Mouse (Mus musculus): ENCODE results near the gene Gm49369. TPM values are rescaled to one million over a fixed set of nuclear protein-coding genes. Genes with fewer than 3 reads are reported as not detected.

The Gm49369 gene
- polyA plus RNA-seq, 1 experiment = not detected

DNA sequence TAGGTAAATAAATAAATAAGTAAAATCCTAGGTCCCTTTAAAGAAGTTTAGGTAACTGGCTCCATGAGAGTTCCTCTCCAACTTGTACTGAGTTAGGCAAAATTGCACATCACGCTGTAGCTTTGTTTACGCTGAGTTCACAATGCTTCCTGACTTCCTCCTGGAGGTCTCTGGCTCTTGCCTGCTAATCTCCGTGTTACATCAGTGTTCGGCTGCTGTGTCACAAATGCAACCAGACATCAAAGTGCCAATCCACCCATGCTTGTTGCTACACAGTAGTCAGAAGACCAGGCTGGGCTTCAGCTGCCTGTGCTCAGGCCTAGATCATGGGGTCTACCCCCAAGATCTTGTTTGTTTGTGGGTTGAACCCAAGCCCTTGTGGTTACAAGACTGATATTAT lies 21.1 kb upstream of the Gm49369 start:
- H3K4me1 ChIP-seq (ENCODE audit: control insufficient read depth, insufficient read depth, low read length) = peaks cover 3% of the 10 kb centered on the region; the same call in 1 of the 2 replicates
- no peak for TF ChIP-seq CTCF (IDR thresholded peaks at IDR 0.05; ENCODE audit: control insufficient read depth, insufficient read depth, insufficient replicate concordance, low read depth, low read length)
- no peak for TF ChIP-seq POLR2A (IDR thresholded peaks at IDR 0.05; ENCODE audit: control insufficient read depth, low read depth, low read length)
- no peak overlapping the region for H3K27ac ChIP-seq (ENCODE audit: control insufficient read depth, insufficient read depth, low read depth, low read length)
- H3K36me3 ChIP-seq (ENCODE audit: control insufficient read depth, insufficient read depth, low read length) = no peaks in the 10 kb centered on the region
- H3K27me3 ChIP-seq (ENCODE audit: control insufficient read depth, insufficient read depth, low read length) = no peaks in the 10 kb centered on the region
- no peak overlapping the region for H3K4me3 ChIP-seq (ENCODE audit: control insufficient read depth, low read depth, low read length)

DNA sequence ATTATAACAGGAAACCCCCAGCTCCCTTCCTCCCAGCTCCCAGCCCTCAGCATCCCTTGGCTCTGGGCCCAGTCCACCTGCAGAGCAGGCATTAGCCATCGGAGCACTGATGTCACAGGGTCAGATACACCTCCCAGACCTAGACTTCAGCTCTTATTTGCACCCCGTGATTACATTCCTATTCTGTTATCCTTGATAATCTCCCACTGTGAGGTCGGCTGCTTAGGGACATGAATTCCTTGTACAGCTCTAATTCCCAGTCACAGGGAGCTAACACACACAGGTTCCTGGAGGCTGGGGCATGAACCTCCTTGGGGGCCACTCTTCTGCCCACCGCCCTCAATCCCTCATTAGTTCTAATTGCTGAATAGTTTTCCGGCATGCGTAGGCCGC lies 18.3 kb upstream of the Gm49369 start:
- Histone ChIP-seq H3K4me1 (ENCODE audit: control insufficient read depth, insufficient read depth, low read length) (peaks cover 3% of the 10 kb centered on the region; the same call in 1 of the 2 replicates), H3K4me3 (ENCODE audit: control insufficient read depth, low read depth, low read length) (no peak overlapping the region), H3K27ac (ENCODE audit: control insufficient read depth, insufficient read depth, low read depth, low read length) (no peak overlapping the region), H3K36me3 (ENCODE audit: control insufficient read depth, insufficient read depth, low read length) (no peaks in the 10 kb centered on the region), H3K27me3 (ENCODE audit: control insufficient read depth, insufficient read depth, low read length) (no peaks in the 10 kb centered on the region)
- TF ChIP-seq CTCF (IDR thresholded peaks at IDR 0.05; ENCODE audit: control insufficient read depth, insufficient read depth, insufficient replicate concordance, low read depth, low read length) (no peak), POLR2A (IDR thresholded peaks at IDR 0.05; ENCODE audit: control insufficient read depth, low read depth, low read length) (no peak)

DNA sequence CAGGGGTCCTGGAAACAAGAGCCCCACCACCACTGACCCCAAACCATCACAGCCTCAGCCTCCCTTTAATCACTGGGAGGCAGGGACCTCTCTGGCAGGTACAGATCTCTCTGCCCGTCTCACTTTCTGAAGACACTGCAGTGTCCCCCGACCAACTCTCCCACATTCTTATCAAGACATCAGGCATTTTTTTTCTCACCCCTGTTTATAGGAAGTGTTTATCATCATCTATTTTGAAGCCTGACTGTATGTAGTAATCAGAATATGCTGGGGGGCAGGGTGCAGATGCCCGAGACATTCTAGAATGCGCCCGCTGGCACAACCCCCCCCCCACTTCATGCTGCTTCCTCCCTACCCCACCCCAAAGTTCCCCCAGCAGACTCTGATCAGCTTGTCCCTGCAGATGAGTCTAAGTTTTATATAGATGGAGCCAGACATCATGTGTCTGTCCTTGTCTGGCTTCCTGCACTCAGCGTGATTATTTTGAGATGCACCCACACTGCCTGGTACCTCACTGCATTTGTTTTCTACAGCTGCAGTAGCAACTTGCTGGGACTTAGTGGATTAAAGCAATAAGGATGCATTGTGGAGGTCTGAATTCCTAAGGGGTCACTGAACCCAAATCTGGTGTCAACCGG lies 17.8 kb upstream of the Gm49369 start:
- peaks cover 3% of the 10 kb centered on the region; the same call in 1 of the 2 replicates for H3K4me1 ChIP-seq (ENCODE audit: control insufficient read depth, insufficient read depth, low read length)
- H3K4me3 ChIP-seq (ENCODE audit: control insufficient read depth, low read depth, low read length) = no peak overlapping the region
- no peak overlapping the region for H3K27ac ChIP-seq (ENCODE audit: control insufficient read depth, insufficient read depth, low read depth, low read length)
- no peaks in the 10 kb centered on the region for H3K27me3 ChIP-seq (ENCODE audit: control insufficient read depth, insufficient read depth, low read length)
- TF ChIP-seq POLR2A (IDR thresholded peaks at IDR 0.05; ENCODE audit: control insufficient read depth, low read depth, low read length) = no peak
- no peak for TF ChIP-seq CTCF (IDR thresholded peaks at IDR 0.05; ENCODE audit: control insufficient read depth, insufficient read depth, insufficient replicate concordance, low read depth, low read length)
- H3K36me3 ChIP-seq (ENCODE audit: control insufficient read depth, insufficient read depth, low read length) = no peaks in the 10 kb centered on the region

DNA sequence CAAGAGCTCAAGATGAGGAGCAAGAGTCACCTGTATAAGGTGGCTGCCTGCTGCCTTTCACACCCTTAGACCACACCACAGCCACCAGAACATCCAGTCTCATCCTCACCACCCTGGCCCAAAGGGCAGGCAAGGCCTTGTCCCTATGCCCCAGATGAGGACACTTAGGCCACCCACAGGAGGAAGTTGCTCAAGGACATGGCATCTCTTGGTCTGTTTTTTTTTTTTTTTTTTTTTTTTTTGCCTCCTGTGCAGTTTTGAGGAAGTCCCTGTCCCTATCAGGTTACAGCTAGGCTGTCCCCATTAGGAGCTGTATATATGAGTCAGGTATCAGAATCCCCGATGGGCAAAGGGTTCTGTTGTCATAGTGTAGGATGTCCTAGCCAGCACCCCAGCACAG lies 16.8 kb upstream of the Gm49369 start:
- Histone ChIP-seq H3K27ac (ENCODE audit: control insufficient read depth, insufficient read depth, low read depth, low read length) (no peak overlapping the region), H3K36me3 (ENCODE audit: control insufficient read depth, insufficient read depth, low read length) (no peaks in the 10 kb centered on the region), H3K4me3 (ENCODE audit: control insufficient read depth, low read depth, low read length) (no peak overlapping the region), H3K27me3 (ENCODE audit: control insufficient read depth, insufficient read depth, low read length) (no peaks in the 10 kb centered on the region), H3K4me1 (ENCODE audit: control insufficient read depth, insufficient read depth, low read length) (peaks cover 3% of the 10 kb centered on the region; the same call in 1 of the 2 replicates)
- no peak for TF ChIP-seq POLR2A (IDR thresholded peaks at IDR 0.05; ENCODE audit: control insufficient read depth, low read depth, low read length)
- no peak for TF ChIP-seq CTCF (IDR thresholded peaks at IDR 0.05; ENCODE audit: control insufficient read depth, insufficient read depth, insufficient replicate concordance, low read depth, low read length)

DNA sequence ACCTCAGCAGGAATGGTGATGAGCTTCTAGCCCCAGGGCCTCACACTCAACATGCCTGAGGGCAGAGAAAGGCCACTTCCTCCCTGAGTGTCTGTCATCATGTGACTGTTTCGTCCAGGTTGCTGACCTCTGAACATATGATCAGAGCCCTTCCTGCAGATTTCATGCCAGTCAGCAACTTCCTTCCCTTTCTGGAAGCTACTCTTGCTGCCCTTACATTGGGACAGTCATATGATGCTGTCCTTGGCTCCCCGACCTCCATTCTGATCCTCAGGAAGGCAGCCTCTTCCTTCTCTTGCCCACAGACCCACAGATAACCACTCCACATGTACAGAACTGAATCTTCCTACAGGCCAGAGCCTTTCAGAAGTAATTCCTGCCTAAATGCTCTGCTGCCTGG lies 15.6 kb upstream of the Gm49369 start:
- Histone ChIP-seq H3K4me3 (ENCODE audit: control insufficient read depth, low read depth, low read length) (no peak overlapping the region), H3K27me3 (ENCODE audit: control insufficient read depth, insufficient read depth, low read length) (no peaks in the 10 kb centered on the region), H3K4me1 (ENCODE audit: control insufficient read depth, insufficient read depth, low read length) (peaks cover 3% of the 10 kb centered on the region; the same call in 1 of the 2 replicates), H3K36me3 (ENCODE audit: control insufficient read depth, insufficient read depth, low read length) (no peaks in the 10 kb centered on the region), H3K27ac (ENCODE audit: control insufficient read depth, insufficient read depth, low read depth, low read length) (no peak overlapping the region)
- no peak for TF ChIP-seq POLR2A (IDR thresholded peaks at IDR 0.05; ENCODE audit: control insufficient read depth, low read depth, low read length)
- no peak for TF ChIP-seq CTCF (IDR thresholded peaks at IDR 0.05; ENCODE audit: control insufficient read depth, insufficient read depth, insufficient replicate concordance, low read depth, low read length)

DNA sequence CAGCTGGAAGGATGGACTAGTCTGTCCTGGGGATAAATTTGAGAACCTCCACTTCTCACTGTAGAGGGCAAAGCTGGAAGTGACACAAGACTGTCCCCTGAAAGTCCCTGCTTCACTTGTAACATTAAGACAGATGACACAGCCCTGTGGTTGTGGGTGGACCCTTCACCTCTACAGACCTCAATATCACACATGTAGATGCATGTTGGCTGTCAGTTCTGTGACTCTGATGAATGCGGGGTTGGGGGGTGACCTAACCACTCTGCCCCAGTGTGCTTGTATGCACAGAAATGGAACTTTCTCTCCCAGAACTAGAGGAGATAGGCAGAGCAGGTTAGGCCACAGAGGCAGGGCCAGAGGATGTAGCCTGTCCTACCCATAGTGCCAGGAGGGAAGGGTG lies 14.1 kb upstream of the Gm49369 start:
- peaks cover 3% of the 10 kb centered on the region; the same call in 1 of the 2 replicates for H3K4me1 ChIP-seq (ENCODE audit: control insufficient read depth, insufficient read depth, low read length)
- H3K27ac ChIP-seq (ENCODE audit: control insufficient read depth, insufficient read depth, low read depth, low read length) = no peak overlapping the region; the same call in 1 of the 2 replicates
- H3K27me3 ChIP-seq (ENCODE audit: control insufficient read depth, insufficient read depth, low read length) = no peaks in the 10 kb centered on the region
- TF ChIP-seq POLR2A (IDR thresholded peaks at IDR 0.05; ENCODE audit: control insufficient read depth, low read depth, low read length) (no peak), CTCF (IDR thresholded peaks at IDR 0.05; ENCODE audit: control insufficient read depth, insufficient read depth, insufficient replicate concordance, low read depth, low read length) (no peak)
- no peak overlapping the region for H3K4me3 ChIP-seq (ENCODE audit: control insufficient read depth, low read depth, low read length)
- H3K36me3 ChIP-seq (ENCODE audit: control insufficient read depth, insufficient read depth, low read length) = no peaks in the 10 kb centered on the region

DNA sequence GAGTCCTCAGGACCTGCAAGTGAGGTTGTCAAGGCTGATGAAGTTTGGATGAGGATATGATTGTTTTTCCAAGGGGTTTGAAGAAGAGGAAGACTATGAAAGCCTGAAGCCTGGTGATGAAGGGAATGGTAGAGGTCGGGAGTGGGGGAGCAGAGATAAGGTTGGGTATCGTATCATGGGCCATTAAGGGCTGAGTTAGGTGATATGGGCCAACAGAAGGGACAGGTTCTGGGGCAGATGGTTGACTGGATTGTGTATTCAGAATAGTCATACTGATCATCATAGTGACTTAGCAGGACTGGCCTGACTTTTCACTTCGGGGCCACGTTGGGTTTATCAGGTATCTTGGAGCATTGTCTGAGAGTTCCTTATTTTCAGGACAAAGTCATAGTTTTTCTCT lies 13.0 kb upstream of the Gm49369 start:
- no peak overlapping the region for H3K27ac ChIP-seq (ENCODE audit: control insufficient read depth, insufficient read depth, low read depth, low read length)

More for the DNA sequence above, 13.0 kb upstream of the Gm49369 start:
- 0 out of 2 replicates have a peak, but pooled peaks cover 3% of the 10 kb centered on the region for H3K4me1 ChIP-seq (ENCODE audit: control insufficient read depth, insufficient read depth, low read length)
- TF ChIP-seq POLR2A (IDR thresholded peaks at IDR 0.05; ENCODE audit: control insufficient read depth, low read depth, low read length) = no peak
- TF ChIP-seq CTCF (IDR thresholded peaks at IDR 0.05; ENCODE audit: control insufficient read depth, insufficient read depth, insufficient replicate concordance, low read depth, low read length) = no peak
- no peak overlapping the region for H3K4me3 ChIP-seq (ENCODE audit: control insufficient read depth, low read depth, low read length)
- no peaks in the 10 kb centered on the region for H3K27me3 ChIP-seq (ENCODE audit: control insufficient read depth, insufficient read depth, low read length)
- no peaks in the 10 kb centered on the region for H3K36me3 ChIP-seq (ENCODE audit: control insufficient read depth, insufficient read depth, low read length)

Measured in testis, adult 2 months (tissue).